Mouse (Mus musculus): ENCODE results near the gene Akap7.

- TF ChIP-seq USF1 (IDR thresholded peaks at IDR 0.05; ENCODE audit: low read depth, low read length) (no peak), POLR2A (IDR thresholded peaks at IDR 0.05; ENCODE audit: control insufficient read depth in 1 of 2, insufficient read depth in 1 of 2, low read depth in 1 of 2, low read length in 2 of 2, poor library complexity in 1 of 2) (no peak), CTCF (IDR thresholded peaks at IDR 0.05 in 2 of 3, conservative IDR thresholded peaks at IDR 0.05 in 1 of 3; ENCODE audit: control insufficient read depth in 1 of 3, insufficient read depth in 1 of 3, low read depth in 2 of 3, low read length in 3 of 3, poor library complexity in 1 of 3, severe bottlenecking in 1 of 3) (no peak)
These were observed 25.9 kb upstream of the Akap7 start for GRCm38 (mm10) chr10:25333390-25334079.
